Mouse (Mus musculus): ENCODE results near the gene Ahcyl1.

Gene Ahcyl1

GRCm38 (mm10) chr3:107617800-107618199 is 78.6 kb downstream of the Ahcyl1 start:
- no peak for TF ChIP-seq GATA4 (IDR thresholded peaks at IDR 0.05; ENCODE audit: insufficient replicate concordance, low read length)
